Mouse (Mus musculus): Measurements from ENCODE around the gene Ube2n. TPM values are rescaled to one million over a fixed set of nuclear protein-coding genes. Genes with fewer than 3 reads are reported as not detected.

Gene Ube2n
- polyA plus RNA-seq, 1 experiment from 2014 or later, result 315 TPM

Small RNA genes within 50 kb of the gene (microRNA-seq; reads per million reads assigned to microRNA genes)
- 9.4 reads per million, percentile 20 among the genes with 10 or more reads in this experiment for gene Mir3058

Other genes with a start within 250 kb of the Ube2n start
- gene Cradd, start 191.0 kb upstream of the Ube2n start, polyA plus RNA-seq (2014; fragmentation: Nextera tagmentation; extraction: Ambion mirVana), result 13.0 and 15.4 TPM in 2 replicates
- gene Socs2, start 98.0 kb upstream of the Ube2n start, polyA plus RNA-seq (2014; fragmentation: Nextera tagmentation; extraction: Ambion mirVana), result 32.9 and 33.4 TPM in 2 replicates
- gene Mrpl42, start 13.2 kb upstream of the Ube2n start, polyA plus RNA-seq (2014; fragmentation: Nextera tagmentation; extraction: Ambion mirVana), result 338 and 366 TPM in 2 replicates
- 70.6 and 73.3 TPM in 2 replicates for gene Nudt4, start 49.0 kb downstream of the Ube2n start, polyA plus RNA-seq (2014; fragmentation: Nextera tagmentation; extraction: Ambion mirVana)
- not detected in 2 replicates for gene Anapc15-ps, start 158.3 kb downstream of the Ube2n start, polyA plus RNA-seq (2014; fragmentation: Nextera tagmentation; extraction: Ambion mirVana)

Data from stomach, embryonic 14.5 days (tissue).